Mouse (Mus musculus) right cerebral cortex, postnatal 36 days (tissue): ENCODE measurements at regions not wholly inside any gene's neighbourhood (a gene's known extent, or its start where the extent isn't known, plus 50 kb on each side); places are given as distances from the start of the nearest gene placed in this dataset.

Experiments used
- DNase-seq, 2 experiments: peaks; one replicate each; pipeline ENCODE4 v3.0.0; 2022; ENCODE audit warnings: low spot score in 2 of 2, mixed read lengths in 1 of 2

DNA sequence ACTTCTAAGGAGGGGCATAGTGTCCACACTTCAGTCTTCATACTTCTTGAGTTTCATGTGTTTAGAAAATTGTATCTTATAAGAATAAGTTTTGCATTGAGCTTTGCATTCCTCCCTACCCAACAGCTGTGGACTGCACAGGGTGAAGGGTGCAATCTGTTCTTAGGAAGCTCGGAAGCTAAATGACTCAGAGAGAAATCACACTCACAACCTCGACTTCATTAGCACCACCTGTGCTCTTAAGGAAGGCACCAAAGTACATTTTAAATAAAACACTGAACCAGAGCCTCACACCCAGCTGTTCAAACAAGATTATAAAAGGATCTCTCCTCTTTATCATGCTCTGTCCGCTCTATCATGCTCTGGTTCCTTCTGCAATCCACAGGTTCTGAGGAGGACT lies 110.1 kb upstream of the Actbl2 start:
- peak in 1 of 2 experiments; percentile 16 for DNase-seq

DNA sequence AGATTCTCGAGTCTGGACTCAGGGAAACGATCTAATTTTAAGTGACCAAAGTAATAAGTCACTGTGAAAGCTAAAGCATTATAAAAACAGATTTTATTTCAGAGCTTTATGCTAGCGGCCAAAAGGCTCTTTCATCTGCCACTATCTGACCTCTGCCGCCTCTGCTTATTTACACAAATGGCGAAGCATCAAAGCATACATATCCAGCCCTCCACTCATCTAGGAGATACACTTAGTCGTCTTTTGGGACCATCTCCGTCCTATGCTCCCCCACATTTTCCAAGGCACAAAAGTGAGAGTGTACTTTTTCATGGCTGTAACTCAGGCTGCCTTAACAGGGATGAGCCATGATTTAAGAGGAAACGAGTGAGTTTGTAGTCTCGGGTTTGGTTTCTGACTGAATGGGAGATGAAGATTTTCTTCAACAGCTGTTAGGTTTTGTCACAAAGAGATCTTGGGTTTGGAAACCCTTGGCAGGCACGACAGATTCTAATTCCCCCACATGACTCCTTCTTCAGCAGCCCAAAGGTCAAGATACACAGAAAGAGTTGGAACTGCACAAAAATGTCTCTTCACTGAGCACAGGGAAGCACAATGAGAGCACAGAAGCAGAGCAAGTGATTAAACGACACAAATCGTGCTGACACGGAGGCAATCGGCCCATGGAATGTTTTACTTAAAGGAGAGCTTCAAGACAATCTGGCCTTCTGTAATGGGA lies 96.7 kb upstream of the Actbl2 start:
- no peak for DNase-seq

DNA sequence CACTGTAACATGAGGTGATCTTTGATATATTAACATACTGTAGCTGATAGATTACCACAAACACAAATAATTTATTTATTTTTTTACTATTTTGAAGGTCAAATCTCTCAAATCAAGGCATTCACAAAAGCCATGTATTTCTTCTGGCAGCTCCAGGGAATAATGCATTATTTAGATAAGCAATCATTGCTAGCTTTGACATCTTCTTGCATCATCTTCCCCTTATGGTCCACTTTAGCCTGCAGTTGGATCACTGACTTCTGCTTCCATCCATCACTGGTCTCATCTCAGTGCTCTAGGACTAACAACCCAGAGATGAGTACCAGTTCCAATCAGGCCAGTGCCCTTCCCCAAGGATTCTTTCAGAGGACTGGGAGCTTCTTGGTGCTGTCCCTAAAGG lies 95.3 kb upstream of the Actbl2 start:
- no peak for DNase-seq

DNA sequence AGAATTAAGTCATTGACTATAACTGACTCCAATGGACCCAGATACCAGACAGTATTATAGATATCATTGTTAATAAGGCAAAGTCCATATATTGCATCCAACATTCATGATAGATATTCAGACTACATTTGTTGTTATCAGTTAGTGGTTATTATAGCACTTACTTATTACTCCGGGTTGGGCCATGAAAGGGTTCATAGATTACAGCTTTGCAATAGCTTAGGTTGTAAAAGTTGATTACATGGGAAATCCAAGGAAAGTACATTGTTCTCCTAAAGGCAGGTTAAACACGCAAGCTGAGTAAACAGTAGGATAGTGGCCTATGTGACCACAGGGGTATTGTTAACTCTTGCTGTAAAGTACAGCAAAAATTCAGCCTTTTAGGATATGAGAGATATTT lies 89.3 kb upstream of the Actbl2 start:
- no peak for DNase-seq

DNA sequence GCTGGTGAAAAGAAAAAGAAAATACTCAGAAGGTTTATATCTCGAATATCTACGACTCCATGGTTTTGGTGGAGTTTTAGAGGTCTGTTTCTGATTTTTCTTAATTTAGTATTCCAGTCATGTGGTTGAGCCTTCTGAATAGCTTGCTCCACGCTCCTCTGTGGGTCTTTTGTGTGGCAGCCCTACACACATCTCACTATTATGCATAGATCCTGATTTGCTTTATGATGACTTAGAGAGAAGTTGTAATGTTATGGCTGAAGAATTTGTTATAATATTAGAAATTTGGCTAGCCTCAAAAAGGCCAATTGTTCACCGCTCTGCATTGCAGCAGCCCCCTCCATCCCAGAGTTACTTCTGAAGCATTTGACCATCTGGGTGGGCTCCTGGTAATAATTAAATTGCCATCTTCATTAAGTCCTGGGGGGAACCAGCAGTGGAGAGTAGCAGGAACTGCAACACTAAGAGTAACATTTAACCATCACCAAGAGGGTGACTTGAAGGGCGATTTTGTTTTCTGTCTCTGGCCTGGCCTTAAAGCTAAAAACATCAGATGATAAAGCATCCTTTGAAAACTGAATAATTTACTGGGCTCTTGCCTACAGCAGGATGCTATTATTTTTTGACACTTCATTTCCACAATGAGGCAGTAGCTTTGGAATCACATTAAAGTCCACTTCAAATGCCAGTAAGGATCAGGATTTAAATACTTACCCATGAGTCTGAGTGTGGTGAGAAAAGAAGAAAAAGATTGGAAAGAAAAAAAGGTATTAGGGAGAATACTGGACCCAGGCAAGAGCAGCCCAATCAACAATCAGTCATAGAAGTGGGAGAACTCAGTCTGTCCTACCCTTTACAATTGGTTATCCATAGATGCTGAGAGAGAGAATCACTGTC lies 84.3 kb upstream of the Actbl2 start:
- DNase-seq = no peak

DNA sequence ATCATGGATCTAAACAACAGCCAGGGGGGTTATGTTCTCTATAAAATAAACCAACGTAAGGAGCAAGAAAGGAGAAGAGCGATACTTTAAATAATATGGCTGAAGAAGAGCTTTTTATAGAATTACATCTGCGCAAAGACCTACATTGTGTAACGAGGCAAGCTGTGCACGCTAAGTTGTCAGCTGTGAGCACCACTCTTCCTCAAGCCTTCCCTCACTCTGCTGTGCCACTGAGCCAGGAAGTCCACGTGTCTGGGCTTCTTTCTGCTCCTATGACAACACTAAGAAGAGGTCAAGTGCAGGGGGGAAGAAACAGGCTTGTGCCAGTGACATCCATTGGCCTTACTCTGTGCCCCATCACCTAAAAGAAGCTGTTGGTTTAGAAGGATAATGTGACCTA lies 75.6 kb upstream of the Actbl2 start:
- DNase-seq = peak; percentile 47 to 64

DNA sequence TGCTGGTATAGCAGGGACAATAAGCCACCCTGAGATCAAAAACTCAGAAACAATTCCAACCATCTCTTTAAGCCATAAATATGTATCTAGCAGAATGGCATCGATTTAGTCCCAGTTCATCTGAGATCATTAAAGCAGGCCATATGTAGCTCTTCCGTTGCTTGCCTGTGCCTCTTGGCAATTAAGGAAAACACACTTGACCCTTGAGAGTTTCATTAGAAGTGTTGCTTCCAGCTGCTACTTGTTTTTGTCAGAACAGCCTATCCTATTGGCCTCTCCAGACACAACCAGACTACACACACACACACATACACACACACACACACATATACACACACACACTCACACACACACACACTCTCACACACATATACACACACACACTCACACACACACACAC lies 71.5 kb upstream of the Actbl2 start:
- no peak for DNase-seq

DNA sequence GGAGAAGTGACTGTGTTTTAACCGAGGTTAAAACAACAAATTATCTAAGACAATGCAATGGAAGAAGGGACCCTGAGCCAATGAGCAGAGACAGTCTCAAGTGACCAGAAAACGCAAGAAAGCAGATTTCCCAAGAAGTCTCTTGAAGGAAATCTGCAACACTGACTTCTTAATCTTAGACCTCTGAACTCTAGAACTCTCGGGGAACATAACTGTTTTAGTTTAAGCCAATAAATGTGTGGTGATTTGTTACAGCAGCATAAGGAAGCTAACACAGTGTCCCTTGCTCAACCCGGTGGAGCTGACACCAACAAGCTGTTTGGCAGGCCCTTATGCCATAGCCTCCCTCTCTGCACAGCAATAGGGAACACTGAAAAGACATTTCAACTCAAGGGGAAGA lies 69.0 kb upstream of the Actbl2 start:
- no peak for DNase-seq

DNA sequence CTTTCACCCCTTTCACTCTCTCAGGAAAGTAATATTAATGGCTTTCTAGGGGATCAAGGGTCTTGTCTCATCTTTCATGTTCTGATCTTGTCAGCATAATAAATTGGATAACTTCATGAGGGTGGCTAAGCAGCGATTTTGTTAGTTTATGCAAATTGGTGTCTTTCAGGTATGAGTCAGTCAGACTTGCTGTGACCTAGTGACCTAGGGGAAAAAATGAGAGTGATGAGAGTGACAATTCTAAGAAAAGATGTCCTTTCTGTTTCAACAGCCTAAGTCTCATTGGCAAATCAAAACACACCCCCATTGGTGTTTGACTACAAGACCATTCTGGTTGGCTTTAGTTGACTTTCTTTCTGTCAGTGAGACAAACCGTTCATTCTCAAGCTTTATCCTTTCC lies 68.0 kb upstream of the Actbl2 start:
- no peak for DNase-seq

DNA sequence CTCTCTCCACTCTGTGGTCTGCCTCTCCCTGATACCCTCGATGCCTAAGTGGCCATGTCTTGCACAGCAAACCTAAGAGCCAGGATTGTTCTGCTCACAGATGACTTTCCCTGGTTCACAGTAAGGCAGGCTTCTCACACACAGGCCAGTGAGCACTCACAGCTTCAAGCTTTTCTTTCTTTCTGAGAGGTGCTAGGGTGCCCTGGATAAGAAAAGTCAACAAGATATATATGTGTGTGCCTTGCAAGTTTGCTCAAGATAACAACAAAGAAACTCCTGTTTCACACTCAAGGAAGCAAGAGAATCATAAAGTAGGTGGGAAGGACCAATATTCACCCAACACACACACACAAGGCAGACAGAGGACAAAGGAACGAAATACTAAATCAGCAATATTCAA lies 60.9 kb upstream of the Actbl2 start:
- DNase-seq = no peak

DNA sequence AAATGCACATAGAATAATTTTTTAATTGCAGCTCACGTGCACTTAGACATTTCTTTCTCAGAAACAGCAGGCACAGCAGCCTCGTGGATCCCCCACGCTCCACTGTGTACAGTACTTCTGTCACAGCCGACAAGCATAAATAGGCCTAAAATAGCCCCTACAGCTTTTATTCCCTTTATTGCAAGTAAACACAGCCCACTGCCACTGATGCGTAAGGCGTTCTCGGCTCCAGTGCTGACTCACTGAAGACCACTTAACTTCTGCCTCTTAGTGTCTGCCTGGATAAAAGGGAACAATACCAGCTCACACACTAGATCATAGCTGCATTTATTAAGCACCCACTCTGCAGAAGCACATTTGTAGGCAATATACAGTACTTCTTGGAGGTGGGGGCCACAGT lies 60.5 kb upstream of the Actbl2 start:
- DNase-seq = peak; percentile 21 to 36

DNA sequence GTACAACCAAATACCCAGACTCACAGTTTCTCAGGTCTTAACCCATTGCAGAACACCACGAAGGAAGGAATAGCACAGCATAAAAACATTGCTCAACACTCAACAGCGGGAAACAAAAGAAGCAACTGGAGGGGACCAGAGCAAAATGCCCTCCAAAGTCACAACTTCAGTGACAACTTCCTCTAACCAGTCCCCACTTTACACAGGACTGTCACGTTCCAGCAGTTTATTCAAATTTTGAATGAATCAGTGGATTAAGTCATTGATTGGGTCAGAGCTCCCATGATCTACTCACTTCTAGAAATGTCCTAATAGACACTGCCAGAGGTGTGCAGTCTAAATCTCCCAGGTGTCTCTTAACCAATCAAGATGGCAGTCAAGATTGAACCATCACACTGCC lies 53.3 kb upstream of the Actbl2 start:
- DNase-seq = no peak

DNA sequence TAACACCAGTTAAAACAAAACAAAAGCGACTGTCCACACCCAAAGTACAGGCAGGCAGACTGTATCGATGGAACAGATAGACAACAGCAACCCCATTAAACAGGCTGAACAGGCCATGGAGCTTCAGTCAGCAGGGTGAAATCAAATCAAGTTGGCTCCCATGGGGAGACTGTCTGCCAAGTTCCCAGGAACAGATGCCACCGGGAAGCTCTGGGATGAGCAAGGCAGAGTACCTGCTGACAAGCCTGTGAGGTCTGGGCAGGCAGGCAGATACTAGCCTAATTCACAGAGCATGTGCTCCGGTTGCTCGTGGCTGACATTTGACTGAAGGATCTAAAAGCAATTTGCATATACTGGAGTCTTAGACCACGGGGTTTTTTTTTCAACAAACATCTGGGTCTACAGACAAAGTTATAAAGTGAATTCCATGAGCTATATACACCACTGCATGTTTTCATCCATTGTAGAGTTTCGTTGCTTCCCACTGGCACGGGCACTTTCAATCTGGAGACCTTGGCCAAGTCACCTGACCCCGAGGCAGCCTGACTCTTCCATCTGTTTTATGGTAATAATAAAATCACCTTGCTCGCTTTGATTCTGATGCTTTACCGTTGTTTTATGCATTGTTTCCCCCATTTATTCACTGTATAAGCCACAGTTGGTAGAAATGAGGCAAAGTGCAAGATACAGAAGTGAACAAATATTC lies 50.1 kb upstream of the Actbl2 start:
- peak in 1 of 2 experiments; percentile 24 for DNase-seq
